Mouse (Mus musculus): ENCODE results near the gene Ubash3a.

Gene Ubash3a

GRCm38 (mm10) chr17:31207771-31208334, at the start of gene Ubash3a:
Ubash3a (plus strand) TSS chr17:31207873.
- no peak for DNase-seq (ENCODE audit: low read depth, low spot score)

DNA sequence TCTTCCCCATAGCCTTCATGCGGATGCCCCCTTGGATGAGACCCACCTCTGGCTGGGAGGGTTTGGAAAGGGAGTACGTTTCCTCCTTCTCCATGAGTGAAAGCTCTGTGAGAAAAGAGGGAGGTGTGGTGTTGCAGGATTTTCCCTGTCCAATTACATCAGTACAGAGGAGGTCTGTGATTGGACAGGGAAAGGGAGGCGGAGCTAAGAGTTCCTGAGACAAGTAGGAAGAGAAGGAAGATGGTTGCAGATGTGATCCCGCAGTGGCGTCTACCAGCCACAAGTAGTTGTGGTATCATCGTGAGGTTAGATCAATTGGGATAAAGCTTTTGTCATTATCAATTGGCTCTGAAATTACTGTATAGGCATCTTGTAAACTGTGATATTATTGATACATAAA, 49.8 kb upstream of the Ubash3a start:
- no peak for DNase-seq (ENCODE audit: low read depth, low spot score)

- DNase-seq (ENCODE audit: low read depth, low spot score) = no peak
Observed at GRCm38 (mm10) chr17:31160291-31160690, 47.4 kb upstream of the Ubash3a start.

- DNase-seq (ENCODE audit: low read depth, low spot score) = no peak
Observed at GRCm38 (mm10) chr17:31162607-31163006, 45.1 kb upstream of the Ubash3a start.

- no peak for DNase-seq (ENCODE audit: low read depth, low spot score)
Observed at GRCm38 (mm10) chr17:31163821-31164220, 43.9 kb upstream of the Ubash3a start.

- DNase-seq (ENCODE audit: low read depth, low spot score) = no peak
Observed at GRCm38 (mm10) chr17:31165127-31165526, 42.5 kb upstream of the Ubash3a start, which contains the start of gene Tff1. Tff1 (minus strand) TSS chr17:31165277.

DNA sequence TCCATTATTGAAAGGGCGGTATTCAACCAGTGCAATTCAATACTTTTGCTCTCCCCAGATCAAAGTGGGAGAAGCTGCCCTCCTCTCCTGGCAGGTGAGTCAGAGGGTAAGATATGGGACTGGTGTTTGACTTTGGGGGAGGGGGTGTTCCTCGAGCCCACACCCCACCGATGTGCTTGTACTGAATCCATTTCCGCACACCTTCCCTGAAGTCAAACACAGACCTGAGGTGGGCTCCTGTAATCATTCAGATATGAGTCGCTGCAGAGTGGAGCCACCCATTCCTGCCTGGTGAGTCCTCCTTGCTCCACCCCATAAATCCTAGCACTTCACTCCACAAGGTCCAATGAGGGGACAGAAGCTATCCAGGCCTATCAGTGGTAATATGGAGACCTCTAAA, 37.9 kb upstream of the Ubash3a start:
- no peak for DNase-seq (ENCODE audit: low read depth, low spot score)

GRCm38 (mm10) chr17:31176321-31176720, 31.4 kb upstream of the Ubash3a start:
- DNase-seq (ENCODE audit: low read depth, low spot score) = no peak

DNA sequence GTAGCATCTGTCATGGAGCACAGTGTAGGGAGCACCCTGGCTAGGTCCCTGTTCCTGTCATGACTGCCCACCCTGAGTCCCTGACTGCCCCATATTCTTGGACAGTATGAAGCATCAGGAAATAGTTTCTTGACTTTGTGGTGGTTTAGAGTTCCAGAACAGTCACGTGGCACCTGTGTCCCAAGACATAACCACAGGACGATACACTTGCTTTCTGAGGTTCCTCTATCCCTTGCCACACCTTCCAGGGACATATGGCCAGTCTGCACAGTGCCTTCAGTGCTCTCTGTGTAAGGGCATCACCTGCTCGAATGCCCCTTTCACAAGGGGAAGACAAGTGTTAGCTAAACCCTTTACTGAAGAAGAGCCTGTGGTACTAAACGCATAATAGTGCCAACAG, 26.2 kb upstream of the Ubash3a start:
- DNase-seq (ENCODE audit: low read depth, low spot score) = no peak

DNA sequence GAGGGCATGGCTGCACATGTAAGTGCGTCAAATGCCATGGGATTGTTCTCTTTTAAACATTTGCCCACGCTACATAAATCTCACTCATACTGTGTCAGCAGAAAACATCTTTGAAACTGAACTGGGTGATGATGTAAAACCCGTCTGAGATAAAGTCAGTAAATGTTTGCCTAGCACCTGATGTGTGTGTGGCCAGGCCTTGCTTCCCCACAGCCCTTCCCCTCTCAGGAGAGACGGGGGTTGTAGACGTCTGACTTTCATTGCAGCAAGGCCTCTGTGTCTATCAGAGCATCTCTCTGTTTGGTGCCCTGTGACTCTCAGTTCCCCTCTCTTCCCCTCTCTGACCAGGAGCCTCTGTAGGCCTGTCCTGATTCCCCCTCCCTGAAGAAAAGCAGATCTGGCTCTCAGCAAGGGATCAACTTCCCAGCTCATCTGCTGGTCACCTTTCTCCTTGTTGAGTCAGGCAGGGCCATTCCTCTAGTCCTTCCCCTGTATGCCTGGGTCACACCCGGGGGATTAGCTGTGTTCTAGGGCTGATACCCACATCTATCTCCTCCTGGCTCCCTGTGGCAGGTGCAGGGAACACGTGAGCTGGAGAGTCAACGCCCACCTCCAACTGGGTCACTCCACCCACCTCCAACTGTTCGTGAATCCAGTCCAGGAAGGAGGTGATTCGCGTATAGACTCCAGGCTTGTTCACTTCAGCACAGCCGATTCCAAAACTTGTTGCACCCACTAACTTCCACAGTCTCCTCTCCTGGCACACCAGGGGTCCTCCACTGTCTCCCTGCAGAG, 24.3 kb upstream of the Ubash3a start:
- DNase-seq (ENCODE audit: low read depth, low spot score) = no peak

- no peak for DNase-seq (ENCODE audit: low read depth, low spot score)
Observed at GRCm38 (mm10) chr17:31184269-31184990, 23.2 kb upstream of the Ubash3a start.

DNA sequence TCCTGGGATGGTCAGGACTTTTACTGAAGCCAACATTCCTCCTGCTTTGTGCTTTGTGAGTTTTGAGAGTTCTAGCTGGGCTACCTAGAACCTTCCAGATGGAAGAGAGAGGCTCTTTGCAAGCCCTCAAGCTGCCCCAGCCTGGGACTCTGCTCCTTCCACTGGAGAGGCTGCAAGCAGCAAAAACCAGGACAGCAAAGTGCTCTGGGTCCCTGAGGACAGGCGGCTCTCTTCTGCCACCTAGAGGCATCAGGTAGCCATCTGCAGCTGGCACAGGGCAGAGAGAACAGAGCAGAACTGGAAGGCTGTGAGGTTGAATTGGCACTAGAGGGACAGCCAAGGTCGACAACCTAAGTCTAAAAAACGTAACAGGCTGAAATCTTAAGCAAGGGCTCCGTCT, 20.3 kb upstream of the Ubash3a start:
- DNase-seq (ENCODE audit: low read depth, low spot score) = peak; percentile 61

GRCm38 (mm10) chr17:31191825-31192224, 15.8 kb upstream of the Ubash3a start:
- DNase-seq (ENCODE audit: low read depth, low spot score) = no peak

- DNase-seq (ENCODE audit: low read depth, low spot score) = no peak
Observed at GRCm38 (mm10) chr17:31192663-31193062, 15.0 kb upstream of the Ubash3a start.

- no peak for DNase-seq (ENCODE audit: low read depth, low spot score)
Observed at GRCm38 (mm10) chr17:31193360-31193759, 14.3 kb upstream of the Ubash3a start.

DNA sequence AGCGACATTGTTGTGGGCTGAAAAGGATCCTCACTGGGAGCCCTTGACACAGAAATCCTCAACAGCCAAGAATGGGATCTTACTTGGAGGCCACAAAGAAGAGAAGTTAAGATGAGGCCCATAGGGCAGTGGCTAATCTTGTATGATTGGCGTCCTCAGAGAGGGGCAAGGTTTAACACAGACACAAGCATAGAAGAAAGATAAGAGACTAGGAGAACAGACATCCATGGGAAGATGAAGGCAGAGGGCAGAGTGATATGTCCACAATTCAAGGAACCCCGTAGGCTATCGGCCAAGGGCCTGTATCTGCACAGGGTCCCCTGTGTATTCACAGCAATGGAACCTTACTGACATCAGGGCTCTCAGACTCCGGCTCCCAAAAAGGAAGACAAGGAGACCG, 12.5 kb upstream of the Ubash3a start:
- no peak for DNase-seq (ENCODE audit: low read depth, low spot score)

- DNase-seq (ENCODE audit: low read depth, low spot score) = no peak
Observed at GRCm38 (mm10) chr17:31196283-31196682, 11.4 kb upstream of the Ubash3a start.

DNA sequence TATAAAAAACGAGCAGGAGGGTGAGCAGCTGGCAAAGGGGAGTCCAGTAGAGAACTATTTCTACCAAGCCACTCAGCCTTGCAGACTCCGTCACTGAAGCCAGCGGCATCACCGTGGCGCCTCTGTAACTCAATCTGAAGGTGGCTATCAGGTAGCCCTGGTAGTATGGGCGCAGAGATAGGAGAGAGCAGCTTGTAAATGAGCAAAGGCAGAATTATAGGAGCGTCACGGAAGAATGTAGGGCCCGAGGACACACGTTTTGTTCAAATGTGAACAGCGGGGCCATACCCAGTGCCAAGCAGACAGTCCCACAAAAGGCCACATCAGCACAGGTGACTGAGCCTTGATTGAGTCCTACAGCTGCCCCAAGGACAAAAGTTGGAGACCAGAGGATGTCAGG, 8.8 kb upstream of the Ubash3a start, which contains the start of gene Tmprss3:
TSS of gene Tmprss3 (minus strand) at position 101 of the 400 bp plus-strand sequence.
- no peak for DNase-seq (ENCODE audit: low read depth, low spot score)

DNA sequence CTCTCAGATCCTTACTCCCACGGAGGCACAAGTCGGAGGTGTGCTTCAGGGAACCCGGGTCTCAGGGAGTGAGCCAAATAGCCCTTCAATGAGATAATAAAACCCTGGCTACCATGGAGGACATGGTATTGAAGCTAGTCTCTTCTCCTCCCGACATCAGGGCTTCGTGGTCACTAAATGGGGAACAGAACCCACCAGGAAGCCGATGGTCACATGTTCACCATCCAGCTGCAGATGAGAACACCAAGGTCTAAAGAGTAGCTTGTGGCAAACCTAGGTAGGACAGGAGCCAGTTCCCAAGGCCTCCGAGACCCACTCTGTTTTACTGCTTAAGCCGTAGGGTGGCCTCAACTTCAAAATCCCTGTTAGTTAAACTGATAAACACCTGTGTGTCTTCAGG, 981 bp downstream of the Ubash3a start:
- DNase-seq (ENCODE audit: low read depth, low spot score) = no peak

DNA sequence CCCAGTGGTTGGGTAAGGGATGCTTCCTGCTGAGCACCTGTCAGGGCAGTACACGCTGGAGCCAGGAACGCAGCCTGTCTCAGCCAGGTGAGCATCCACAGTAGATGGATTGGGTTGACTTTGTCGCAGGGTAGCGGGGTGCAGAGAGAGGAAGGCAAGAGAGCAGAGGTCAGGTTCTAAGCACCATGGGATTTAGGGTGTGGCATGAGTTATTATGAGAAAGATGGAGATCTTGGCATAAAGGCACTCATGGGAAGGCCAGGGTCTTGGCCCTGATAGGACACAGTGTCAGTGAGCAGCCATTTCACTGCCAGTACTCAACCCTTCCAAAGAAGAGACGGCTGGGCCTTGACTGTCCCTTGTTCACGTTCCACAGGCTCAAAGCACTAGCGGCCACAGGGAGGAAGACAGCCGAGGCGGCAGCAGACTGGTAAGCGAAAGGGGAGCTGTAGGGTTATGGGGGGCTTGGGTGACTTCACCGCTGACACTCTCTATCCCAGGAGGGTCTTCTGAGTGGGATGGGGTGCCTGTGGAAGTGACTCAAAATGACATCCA, 1.8 kb downstream of the Ubash3a start:
- no peak for DNase-seq (ENCODE audit: low read depth, low spot score)

- DNase-seq (ENCODE audit: low read depth, low spot score) = no peak
Observed at GRCm38 (mm10) chr17:31210299-31210698, 2.6 kb downstream of the Ubash3a start.

DNA sequence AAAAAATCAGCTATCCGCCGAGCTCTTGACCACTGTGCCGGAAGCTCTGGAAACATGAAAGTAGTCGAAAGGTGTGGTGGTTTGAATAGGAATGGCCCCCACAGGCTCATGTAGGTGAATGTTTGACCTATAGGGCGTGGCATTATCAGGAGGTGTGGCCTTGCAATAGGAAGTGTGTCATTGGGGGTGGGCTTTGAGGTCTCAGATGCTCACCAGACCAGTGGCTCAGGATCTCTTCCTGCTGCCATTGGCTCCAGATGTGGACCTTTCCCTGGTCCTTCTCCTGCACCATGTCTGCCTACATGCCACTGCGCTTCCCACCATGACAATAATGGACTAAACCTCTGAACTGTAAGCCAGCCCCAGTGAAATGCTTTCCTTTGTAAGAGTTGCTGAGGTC, 4.2 kb downstream of the Ubash3a start:
- no peak for DNase-seq (ENCODE audit: low read depth, low spot score)

Data from 3T3-L1 (cell line).